Mouse (Mus musculus) kidney, postnatal 0 days (tissue): ENCODE results near the gene Gpr183. TPM values are rescaled to one million over a fixed set of nuclear protein-coding genes. Genes with fewer than 3 reads are reported as not detected.

ENCODE experiments used
- ATAC-seq: fragments of 200-750 bp; cut with Nextera tagmentation; replicated peaks from 2 replicates; pipeline ENCODE4 v1.8.0; 2017; ENCODE audit warnings: low read depth, moderate number of reproducible peaks, moderate TSS enrichment, moderate library complexity; ENCODE audit not compliant: low FRiP score
- DNase-seq: peaks from one replicate; pipeline ENCODE4 v3.0.0-alpha.2; 2016; ENCODE audit warnings: low spot score
- H3K27ac ChIP-seq: fragments of 300-500 bp; sonication (generic); 2 replicates; pipeline ENCODE4 v1.5.1; 2014; ENCODE audit warnings: mild to moderate bottlenecking
- H3K27me3 ChIP-seq: fragments of 300-500 bp; sonication (generic); 2 replicates; pipeline ENCODE4 v1.6.1; 2014; ENCODE audit warnings: low read length, mixed read lengths; ENCODE audit not compliant: insufficient read depth
- H3K36me3 ChIP-seq: fragments of 300-500 bp; sonication (generic); 2 replicates; pipeline ENCODE4 v1.6.1; 2014; ENCODE audit warnings: low read length, mixed read lengths; ENCODE audit not compliant: insufficient read depth
- H3K4me1 ChIP-seq: fragments of 300-500 bp; sonication (generic); replicated peaks from 2 replicates; pipeline ENCODE4 v1.6.1; 2014; ENCODE audit warnings: antibody characterized with exemption, low read length, mixed read lengths; ENCODE audit not compliant: insufficient read depth
- H3K4me2 ChIP-seq: fragments of 300-500 bp; sonication (generic); 2 replicates; pipeline ENCODE4 v1.6.1; 2014; ENCODE audit warnings: mild to moderate bottlenecking, low read length, moderate library complexity, mixed read lengths
- H3K4me3 ChIP-seq: fragments of 300-500 bp; sonication (generic); replicated peaks from 2 replicates; pipeline ENCODE4 v1.5.1; 2014; ENCODE audit warnings: low read depth, low read length
- H3K9ac ChIP-seq: fragments of 300-500 bp; sonication (generic); 2 replicates; pipeline ENCODE4 v1.6.1; 2014; ENCODE audit warnings: low read depth, low read length
- H3K9me3 ChIP-seq: fragments of 300-500 bp; sonication (generic); replicated peaks from 2 replicates; pipeline ENCODE4 v1.6.1; 2016; ENCODE audit warnings: low read length, inconsistent platforms, mixed read lengths
- CTCF ChIP-seq: IDR thresholded peaks from 2 replicates; pipeline ENCODE4 v1.5.1; 2016; ENCODE audit warnings: antibody characterized with exemption, low read depth, mild to moderate bottlenecking, moderate library complexity
- WGBS: fragments of 180-500 bp; shearing (Covaris S2); extraction: QIAGEN DNeasy Blood & Tissue Kit; methylation state at CpG from one replicate; pipeline ENCODE4 v1.1.7; 2014; 5-methylcytosine and 5-hydroxymethylcytosine counted together
- polyA plus RNA-seq: library from polyadenylated mRNA; unstranded; fragments of >200 nt; fragmentation: Nextera tagmentation; extraction: Ambion mirVana; gene quantifications from 2 replicates; pipeline ENCODE4 v1.2.1, GENCODE M21; 2015

The Gpr183 gene
- polyA plus RNA-seq, 1 experiment from 2014 or later = 1.5 TPM

DNA sequence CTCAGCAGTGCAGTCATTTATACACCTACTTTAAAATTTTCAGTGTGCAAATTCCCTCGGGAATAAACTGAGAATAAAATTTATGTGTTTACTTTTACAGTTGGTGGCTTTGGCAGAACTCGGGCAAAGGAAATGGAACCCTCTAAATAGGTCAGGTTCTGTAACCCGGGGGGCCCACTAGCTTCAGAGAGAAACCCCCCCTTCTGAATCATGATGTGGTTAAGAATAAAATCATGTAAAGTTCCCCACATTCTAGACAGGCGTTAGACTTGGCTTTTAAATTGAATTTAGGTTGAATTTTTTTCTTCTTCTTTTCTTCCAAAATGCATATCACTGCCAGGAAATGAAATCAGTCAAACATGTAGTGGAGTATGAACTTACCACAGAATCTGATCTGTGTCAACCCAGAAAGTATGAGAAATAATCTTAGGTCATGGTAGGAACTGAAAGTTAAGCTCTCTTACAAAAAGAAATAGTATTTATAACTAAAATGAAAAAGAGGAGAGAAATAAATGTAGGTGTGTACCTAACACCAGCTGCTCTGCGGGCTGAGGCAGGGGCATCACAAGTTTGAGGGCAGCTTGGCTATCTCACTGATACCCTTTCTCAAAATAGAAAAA, 9.7 kb downstream of the Gpr183 start:
- Histone ChIP-seq H3K4me1 (peaks cover 5% of the 10 kb centered on the region; the same call in 1 of the 2 replicates), H3K9ac (no peak overlapping the region), H3K9me3 (no peaks in the 10 kb centered on the region), H3K27ac (no peak overlapping the region), H3K4me2 (no peak overlapping the region), H3K4me3 (no peak overlapping the region), H3K27me3 (no peaks in the 10 kb centered on the region), H3K36me3 (no peaks in the 10 kb centered on the region)
- DNase-seq = no peak
- ATAC-seq = no peak
- 46% methylated on average over 5 of the region's 5 CpGs for WGBS
- TF ChIP-seq CTCF = no peak

GRCm38 (mm10) chr14:121954608-121955007, 10.4 kb downstream of the Gpr183 start:
- ATAC-seq (no peak), DNase-seq (no peak)
- H3K4me2 ChIP-seq = no peak overlapping the region
- H3K4me1 ChIP-seq = peaks cover 5% of the 10 kb centered on the region; the same call in 1 of the 2 replicates
- no peak overlapping the region for H3K4me3 ChIP-seq
- TF ChIP-seq CTCF = no peak
- WGBS = 97% methylated on average over 12 of the region's 12 CpGs
- H3K9me3 ChIP-seq = no peaks in the 10 kb centered on the region
- no peaks in the 10 kb centered on the region for H3K36me3 ChIP-seq
- H3K9ac ChIP-seq = no peak overlapping the region
- no peaks in the 10 kb centered on the region for H3K27me3 ChIP-seq
- H3K27ac ChIP-seq = no peak overlapping the region

DNA sequence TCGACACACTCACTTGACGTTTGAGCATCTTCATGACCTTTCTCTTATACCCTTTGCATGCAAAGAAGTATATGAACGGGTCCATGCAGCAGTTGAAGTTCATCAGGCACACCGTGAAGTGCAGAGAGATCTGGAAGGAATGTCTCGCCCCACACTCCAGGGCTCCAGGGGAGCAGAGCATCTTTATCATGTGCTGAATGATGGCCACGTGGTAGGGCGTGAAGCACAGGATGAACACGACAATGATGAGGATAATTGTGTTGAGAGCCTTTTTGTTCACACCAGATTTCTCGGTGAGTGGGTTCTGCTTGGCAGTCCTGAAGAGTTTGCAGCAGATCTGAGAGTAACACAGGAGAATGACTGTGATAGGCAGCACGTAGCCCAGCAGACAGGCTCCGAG, 10.9 kb downstream of the Gpr183 start:
- DNase-seq (no peak), ATAC-seq (no peak)
- Histone ChIP-seq H3K4me2 (no peak overlapping the region), H3K9me3 (no peaks in the 10 kb centered on the region), H3K27ac (no peak overlapping the region), H3K4me1 (peaks cover 5% of the 10 kb centered on the region; the same call in 1 of the 2 replicates), H3K9ac (no peak overlapping the region), H3K4me3 (no peak overlapping the region), H3K36me3 (no peaks in the 10 kb centered on the region), H3K27me3 (no peaks in the 10 kb centered on the region)
- WGBS = 95% methylated on average over 11 of the region's 11 CpGs
- no peak for TF ChIP-seq CTCF

DNA sequence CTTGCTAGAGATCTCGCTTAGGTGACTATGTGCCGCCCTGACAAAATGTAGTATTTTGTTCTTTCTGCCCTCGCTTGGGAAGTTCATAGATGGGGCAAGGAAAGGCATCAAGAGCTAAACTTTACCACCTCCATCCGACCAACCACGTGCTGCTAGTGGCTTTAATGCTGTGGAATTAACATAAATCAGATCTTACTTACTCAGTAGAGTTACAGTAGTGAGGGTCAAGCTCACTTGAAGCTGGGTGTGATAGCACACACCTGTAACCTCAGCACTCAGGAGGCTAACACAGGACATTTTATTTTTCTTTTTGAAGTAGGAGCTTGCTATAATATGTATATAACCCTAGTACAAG, 13.0 kb downstream of the Gpr183 start:
- Histone ChIP-seq H3K36me3 (no peaks in the 10 kb centered on the region), H3K4me2 (no peak overlapping the region), H3K9me3 (no peaks in the 10 kb centered on the region), H3K9ac (no peak overlapping the region), H3K27ac (no peak overlapping the region), H3K4me3 (no peak overlapping the region), H3K4me1 (no peaks in the 10 kb centered on the region), H3K27me3 (no peaks in the 10 kb centered on the region)
- 74% methylated on average over 5 of the region's 5 CpGs for WGBS
- no peak for ATAC-seq
- no peak for TF ChIP-seq CTCF
- no peak for DNase-seq

DNA sequence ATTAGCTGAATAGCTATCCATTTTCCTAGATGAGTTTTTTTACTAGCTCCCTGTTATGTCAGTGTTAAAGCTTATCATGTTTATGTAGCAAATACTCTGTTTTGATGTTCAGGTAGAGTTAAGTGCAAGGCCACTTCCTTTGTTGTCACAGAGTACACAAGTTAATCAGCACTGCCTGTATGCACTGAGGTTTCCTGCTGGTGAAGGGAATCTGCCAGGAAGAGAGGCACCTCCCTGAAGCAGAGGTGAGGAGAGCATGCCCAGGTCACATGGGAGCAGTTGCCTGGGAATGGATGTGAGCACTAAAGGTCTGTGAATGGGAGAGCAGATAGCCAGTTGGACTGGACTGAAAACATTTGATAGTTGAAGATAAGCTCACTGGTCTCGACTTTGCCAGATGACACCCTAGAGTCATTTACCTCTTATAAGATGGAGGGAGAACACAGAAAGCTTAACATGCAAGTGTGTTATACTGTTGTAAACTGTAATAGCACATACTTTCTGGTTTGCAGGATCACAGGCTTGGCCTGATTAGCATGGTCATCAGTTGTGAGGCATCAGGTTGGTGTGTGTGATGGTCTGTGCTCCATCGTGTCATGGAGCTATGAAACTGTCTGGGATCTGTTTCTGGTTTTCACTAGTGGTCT, 13.5 kb downstream of the Gpr183 start:
- Histone ChIP-seq H3K27me3 (no peaks in the 10 kb centered on the region), H3K9ac (no peak overlapping the region), H3K4me3 (no peak overlapping the region), H3K9me3 (no peaks in the 10 kb centered on the region), H3K36me3 (no peaks in the 10 kb centered on the region), H3K4me1 (no peaks in the 10 kb centered on the region), H3K27ac (no peak overlapping the region), H3K4me2 (no peak overlapping the region)
- DNase-seq (no peak), ATAC-seq (no peak)
- 61% methylated on average over 2 of the region's 2 CpGs for WGBS
- TF ChIP-seq CTCF = no peak

GRCm38 (mm10) chr14:121949897-121950296, 15.1 kb downstream of the Gpr183 start:
- 94% methylated on average over 5 of the region's 5 CpGs for WGBS
- no peak for ATAC-seq

More at GRCm38 (mm10) chr14:121949897-121950296, 15.1 kb downstream of the Gpr183 start:
- Histone ChIP-seq H3K36me3 (no peaks in the 10 kb centered on the region), H3K4me3 (no peak overlapping the region), H3K27me3 (no peaks in the 10 kb centered on the region), H3K4me2 (no peak overlapping the region), H3K27ac (no peak overlapping the region), H3K4me1 (no peaks in the 10 kb centered on the region), H3K9ac (no peak overlapping the region), H3K9me3 (no peaks in the 10 kb centered on the region)
- no peak for DNase-seq
- TF ChIP-seq CTCF = no peak
